Comparison of ENCODE assay signal across 8 mouse cellular contexts in the genomic region with DNA sequence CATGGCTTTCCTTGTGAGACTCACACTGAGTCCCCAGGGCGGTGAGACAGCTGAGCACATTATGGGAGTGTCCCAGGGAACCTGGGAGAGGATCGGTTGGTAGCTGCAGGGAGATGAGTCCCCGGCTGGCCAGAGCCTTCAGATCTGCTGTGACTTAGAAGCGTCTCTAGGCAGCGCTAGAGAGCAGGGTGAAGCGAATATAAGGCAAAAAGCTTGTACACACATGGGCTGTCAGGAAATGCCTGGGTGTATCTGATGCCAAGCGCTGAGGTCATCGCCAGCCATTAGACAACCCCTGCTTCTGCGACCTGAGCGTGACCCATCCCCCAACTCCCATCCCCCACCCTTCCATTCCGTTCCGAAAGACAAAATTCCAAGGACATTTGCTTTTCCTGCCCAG.
DNase-seq lines count a peak whose midpoint lies in the region; ATAC-seq and TF ChIP-seq lines count a peak whose summit lies in the region.

No protein-coding gene starts in this region.

- H3K27ac ChIP-seq in CH12.LX (ENCODE audit: insufficient read depth, low read depth) = no peak overlapping the region
- H3K27ac ChIP-seq in embryonic facial prominence, embryonic 12.5 days = 0 out of 2 replicates have a peak overlapping the region, but pooled peaks have one; percentile 30
- no peak overlapping the region; the same call in 1 of the 2 replicates for H3K27ac ChIP-seq in heart, embryonic 15.5 days

- TF ChIP-seq EP300 in CH12.LX (IDR thresholded peaks at IDR 0.05; ENCODE audit: low read length) = no peak

- H3K4me3 ChIP-seq in CH12.LX (replicated peaks in 1 of 3; ENCODE audit: low read depth in 2 of 3, low read length in 2 of 3, poor library complexity in 1 of 3) = no peak overlapping the region
- H3K4me3 ChIP-seq in embryonic facial prominence, embryonic 12.5 days = no peak overlapping the region
- peak overlapping the region; percentile 16 for H3K4me3 ChIP-seq in heart, embryonic 15.5 days

- H3K79me2 ChIP-seq in CH12.LX (replicated peaks; ENCODE audit: control insufficient read depth, extremely low read depth, insufficient read depth, poor library complexity, severe bottlenecking) = no peaks in the 10 kb centered on the region

- ATAC-seq in embryonic facial prominence, embryonic 12.5 days (ENCODE audit: insufficient number of reproducible peaks, insufficient read depth, low FRiP score, low TSS enrichment) = no peak
- ATAC-seq in heart, embryonic 15.5 days (replicated peaks; ENCODE audit: insufficient number of reproducible peaks, insufficient read depth, low FRiP score, low read depth) = peak; percentile 76
- ATAC-seq in neutrophil, adult 5-6 weeks (ENCODE audit: extremely low read depth, insufficient number of reproducible peaks, low FRiP score, poor library complexity, severe bottlenecking) = peak; percentile 44; the same call in 1 of the 2 replicates

- peak; percentile 86 to 89 for TF ChIP-seq CTCF in CH12.LX (conservative IDR thresholded peaks at IDR 0.05 in 1 of 2, IDR thresholded peaks at IDR 0.05 in 1 of 2; ENCODE audit: low read depth in 2 of 2, low read length in 2 of 2)

- 7% methylated on average over 12 of the region's 12 CpGs for WGBS in embryonic facial prominence, embryonic 12.5 days
- 8% methylated on average over 12 of the region's 12 CpGs for WGBS in heart, embryonic 15.5 days

- H3K36me3 ChIP-seq in CH12.LX (replicated peaks in 1 of 2; ENCODE audit: control insufficient read depth in 1 of 2, insufficient read depth in 1 of 2, low read length in 1 of 2) = no peaks in the 10 kb centered on the region
- H3K36me3 ChIP-seq in embryonic facial prominence, embryonic 12.5 days = no peaks in the 10 kb centered on the region
- no peaks in the 10 kb centered on the region for H3K36me3 ChIP-seq in heart, embryonic 15.5 days

- in situ Hi-C loops in CH12.LX (cut with MboI; ENCODE audit: low pct_ligation_motif_present, low pct_unique_long_range_greater_than_20kb, low sequenced_read_pairs) = loop anchor here (10.0 kb wide), 1 partner anchor 130 kb away; no protein-coding TSS in a partner anchor

- no peaks in the 10 kb centered on the region for H3K27me3 ChIP-seq in CH12.LX (replicated peaks)
- no peaks in the 10 kb centered on the region for H3K27me3 ChIP-seq in embryonic facial prominence, embryonic 12.5 days
- no peaks in the 10 kb centered on the region for H3K27me3 ChIP-seq in heart, embryonic 15.5 days

- H3K9ac ChIP-seq in CH12.LX (ENCODE audit: insufficient read depth, low read depth) = no peak overlapping the region
- no peak overlapping the region for H3K9ac ChIP-seq in embryonic facial prominence, embryonic 12.5 days
- H3K9ac ChIP-seq in heart, embryonic 15.5 days = no peak overlapping the region

- peaks cover 5 to 17% of the 10 kb centered on the region in 2 experiments; a peak in 3 of 4 replicates for H3K4me1 ChIP-seq in CH12.LX (ENCODE audit: control insufficient read depth in 1 of 2, insufficient read depth in 2 of 2)
- H3K4me1 ChIP-seq in embryonic facial prominence, embryonic 12.5 days = peaks cover 7% of the 10 kb centered on the region; the same call in 1 of the 2 replicates
- H3K4me1 ChIP-seq in heart, embryonic 15.5 days (replicated peaks) = peaks cover 8% of the 10 kb centered on the region

- DNase-seq in CH12.LX (ENCODE audit: extremely low read depth) = peak; percentile 85
- peak; percentile 86 for DNase-seq in adrenal gland, postnatal 14 days
- peak; percentile 79 for DNase-seq in kidney, postnatal 10 days
- DNase-seq in lung, adult 18-20 months = peak; percentile 81 to 87
- peak; percentile 73 for DNase-seq in thymus, postnatal 4 days

- peak overlapping the region; percentile 40; the same call in 1 of the 2 replicates for H3K4me2 ChIP-seq in CH12.LX (ENCODE audit: insufficient read depth, low read depth, poor library complexity, severe bottlenecking)
- H3K4me2 ChIP-seq in embryonic facial prominence, embryonic 12.5 days (replicated peaks) = peak overlapping the region; percentile 24; the same call in 1 of the 2 replicates
- peak overlapping the region; percentile 56 for H3K4me2 ChIP-seq in heart, embryonic 15.5 days

- TF ChIP-seq RAD21 in CH12.LX (IDR thresholded peaks at IDR 0.05; ENCODE audit: low read depth, low read length) = peak; percentile 88

- dilution Hi-C loops in CH12.LX (cut with MboI; ENCODE audit: extremely low pct_ligation_motif_present, extremely low pct_unique_long_range_greater_than_20kb, low sequenced_read_pairs) = no loop called here

- TF ChIP-seq POLR2A in CH12.LX (IDR thresholded peaks at IDR 0.05; ENCODE audit: low read depth, low read length) = no peak

- no peaks in the 10 kb centered on the region for H3K9me3 ChIP-seq in CH12.LX (replicated peaks; ENCODE audit: low read length)
- H3K9me3 ChIP-seq in embryonic facial prominence, embryonic 12.5 days = no peaks in the 10 kb centered on the region
- no peaks in the 10 kb centered on the region for H3K9me3 ChIP-seq in heart, embryonic 15.5 days (replicated peaks)

TF ChIP-seq in CH12.LX, 34 proteins besides CTCF, POLR2A, EP300 and RAD21:
- TF ChIP-seq JUND (conservative IDR thresholded peaks at IDR 0.05; ENCODE audit: low read depth, low read length) (no peak), MYC (IDR thresholded peaks at IDR 0.05; ENCODE audit: low read depth, low read length) (peak; percentile 60; the same call in 1 of the 2 replicates), MXI1 (IDR thresholded peaks at IDR 0.05; ENCODE audit: low read depth, low read length) (no peak), PAX5 (IDR thresholded peaks at IDR 0.05; ENCODE audit: low read length) (no peak), BHLHE40 (IDR thresholded peaks at IDR 0.05; ENCODE audit: low read depth, low read length) (peak; percentile 12; the same call in 1 of the 2 replicates), NELFE (IDR thresholded peaks at IDR 0.05; ENCODE audit: low read depth, low read length) (no peak), HCFC1 (IDR thresholded peaks at IDR 0.05; ENCODE audit: low read depth, low read length) (no peak), MEF2A (IDR thresholded peaks at IDR 0.05; ENCODE audit: borderline replicate concordance, low read depth, low read length) (no peak; the same call in 1 of the 2 replicates), USF2 (conservative IDR thresholded peaks at IDR 0.05; ENCODE audit: low read depth, low read length) (no peak), TBP (conservative IDR thresholded peaks at IDR 0.05; ENCODE audit: low read depth, low read length) (no peak), JUN (IDR thresholded peaks at IDR 0.05; ENCODE audit: insufficient read depth, low read depth, low read length) (0 out of 2 replicates have a peak, but pooled peaks have one; percentile 39), UBTF (IDR thresholded peaks at IDR 0.05; ENCODE audit: low read depth, low read length) (no peak), CHD1 (IDR thresholded peaks at IDR 0.05; ENCODE audit: low read depth, low read length) (no peak), SMC3 (IDR thresholded peaks at IDR 0.05; ENCODE audit: low read depth, low read length) (peak; percentile 88), ELF1 (IDR thresholded peaks at IDR 0.05; ENCODE audit: low read depth, low read length) (peak; percentile 66; the same call in 1 of the 2 replicates), E2F4 (IDR thresholded peaks at IDR 0.05; ENCODE audit: insufficient replicate concordance, low read depth, low read length) (no peak), ETS1 (conservative IDR thresholded peaks at IDR 0.05; ENCODE audit: low read depth, low read length) (no peak), ZNF384 (IDR thresholded peaks at IDR 0.05; ENCODE audit: low read depth, low read length) (no peak), ZC3H11A (IDR thresholded peaks at IDR 0.05; ENCODE audit: low read depth, low read length) (peak; percentile 4; the same call in 1 of the 2 replicates), MAFK (IDR thresholded peaks at IDR 0.05; ENCODE audit: insufficient replicate concordance, low read length) (no peak), TCF12 (IDR thresholded peaks at IDR 0.05; ENCODE audit: low read depth, low read length) (no peak), GABPA (IDR thresholded peaks at IDR 0.05; ENCODE audit: insufficient replicate concordance, low read depth, low read length) (no peak), SIN3A (IDR thresholded peaks at IDR 0.05; ENCODE audit: low read length) (no peak; the same call in 1 of the 2 replicates), RCOR1 (conservative IDR thresholded peaks at IDR 0.05; ENCODE audit: low read depth, low read length) (no peak), POLR2AphosphoS2 (IDR thresholded peaks at IDR 0.05; ENCODE audit: low read depth, low read length) (no peak), ZKSCAN1 (IDR thresholded peaks at IDR 0.05; ENCODE audit: borderline replicate concordance, low read depth, low read length) (no peak), IRF4 (IDR thresholded peaks at IDR 0.05; ENCODE audit: low read depth, low read length) (no peak), KAT2A (IDR thresholded peaks at IDR 0.05; ENCODE audit: insufficient replicate concordance, low read length) (no peak), ZMIZ1 (IDR thresholded peaks at IDR 0.05; ENCODE audit: low read depth, low read length) (no peak), CHD2 (IDR thresholded peaks at IDR 0.05; ENCODE audit: low read length) (peak; percentile 98), NRF1 (IDR thresholded peaks at IDR 0.05; ENCODE audit: low read depth, low read length) (no peak), MAZ (IDR thresholded peaks at IDR 0.05; ENCODE audit: low read depth, low read length) (no peak)
TF ChIP-seq in CH12.LX: peak in this region for 7.
